Mouse (Mus musculus) heart, embryonic 12.5 days (tissue): ENCODE measurements at regions not wholly inside any gene's neighbourhood (a gene's known extent, or its start where the extent isn't known, plus 50 kb on each side); places are given as distances from the start of the nearest gene placed in this dataset.

Source experiments
- ATAC-seq: fragments of 200-750 bp; cut with Nextera tagmentation; 2 replicates; pipeline ENCODE4 v1.8.0; 2017; ENCODE audit warnings: moderate TSS enrichment, moderate library complexity; ENCODE audit not compliant: insufficient number of reproducible peaks, low FRiP score
- H3K27ac ChIP-seq: fragments of 300-500 bp; sonication (generic); 2 replicates; pipeline ENCODE4 v1.5.1; 2016; ENCODE audit warnings: mild to moderate bottlenecking, moderate library complexity; ENCODE audit not compliant: poor library complexity, severe bottlenecking
- H3K27me3 ChIP-seq: fragments of 300-500 bp; sonication (generic); replicated peaks from 2 replicates; pipeline ENCODE4 v1.6.1; 2016; ENCODE audit warnings: mild to moderate bottlenecking, moderate library complexity
- H3K36me3 ChIP-seq: fragments of 300-500 bp; sonication (generic); 2 replicates; pipeline ENCODE4 v1.6.1; 2016; ENCODE audit warnings: mild to moderate bottlenecking, moderate library complexity
- H3K4me1 ChIP-seq: fragments of 300-500 bp; sonication (generic); replicated peaks from 2 replicates; pipeline ENCODE4 v1.6.1; 2016; ENCODE audit warnings: mild to moderate bottlenecking
- H3K4me2 ChIP-seq: fragments of 300-500 bp; sonication (generic); 2 replicates; pipeline ENCODE4 v1.6.1; 2016; ENCODE audit warnings: mild to moderate bottlenecking, moderate library complexity
- H3K4me3 ChIP-seq: fragments of 300-500 bp; sonication (generic); 2 replicates; pipeline ENCODE4 v1.5.1; 2016; ENCODE audit warnings: mild to moderate bottlenecking
- H3K9ac ChIP-seq: fragments of 300-500 bp; sonication (generic); 2 replicates; pipeline ENCODE4 v1.6.1; 2016; ENCODE audit warnings: mild to moderate bottlenecking, moderate library complexity
- H3K9me3 ChIP-seq: fragments of 300-500 bp; sonication (generic); replicated peaks from 2 replicates; pipeline ENCODE4 v1.6.1; 2016; ENCODE audit warnings: mild to moderate bottlenecking, moderate library complexity
- WGBS: fragments of 180-500 bp; shearing (Covaris S2); methylation state at CpG from one replicate; pipeline ENCODE4 v1.1.7; 2016; 5-methylcytosine and 5-hydroxymethylcytosine counted together

GRCm38 (mm10) chr5:64599865-64600288 lies 203.3 kb upstream of the Klf3 start:
- peak overlapping the region; percentile 18 for H3K4me3 ChIP-seq
- H3K27me3 ChIP-seq: no peaks in the 10 kb centered on the region
- H3K27ac ChIP-seq: peak overlapping the region; percentile 81
- H3K9ac ChIP-seq: peak overlapping the region; percentile 9
- peak overlapping the region; percentile 56 for H3K4me2 ChIP-seq
- H3K9me3 ChIP-seq: no peaks in the 10 kb centered on the region
- ATAC-seq: peak; percentile 61
- WGBS: 11% methylated on average over 13 of the region's 13 CpGs
- no peaks in the 10 kb centered on the region for H3K36me3 ChIP-seq
- H3K4me1 ChIP-seq: peaks cover 37% of the 10 kb centered on the region

DNA sequence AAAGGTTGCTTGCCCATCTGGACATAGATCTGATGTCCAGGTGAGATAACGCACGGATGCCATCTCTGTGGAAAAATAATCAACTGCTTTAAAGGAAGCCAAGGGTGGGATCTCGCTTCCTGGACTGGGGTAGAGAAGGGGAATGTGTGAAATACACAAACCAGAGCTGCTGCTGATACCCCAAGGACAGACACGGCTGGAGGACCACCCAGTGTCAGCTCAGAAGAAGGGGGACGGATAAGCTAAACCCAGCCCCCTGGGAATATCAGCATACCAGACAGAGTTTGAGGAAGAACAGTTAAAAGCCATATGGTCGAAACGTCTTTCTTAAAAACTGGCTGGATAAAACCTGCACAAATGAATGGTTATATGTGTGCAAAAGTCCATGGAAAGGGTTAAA lies 202.8 kb upstream of the Klf3 start:
- H3K27ac ChIP-seq: peak overlapping the region; percentile 81
- WGBS: 12% methylated on average over 7 of the region's 7 CpGs
- H3K9ac ChIP-seq: no peak overlapping the region
- H3K9me3 ChIP-seq: no peaks in the 10 kb centered on the region
- H3K36me3 ChIP-seq: no peaks in the 10 kb centered on the region
- peak; percentile 63; the same call in 1 of the 2 replicates for ATAC-seq
- no peaks in the 10 kb centered on the region for H3K27me3 ChIP-seq
- peaks cover 37% of the 10 kb centered on the region for H3K4me1 ChIP-seq
- peak overlapping the region; percentile 56 for H3K4me2 ChIP-seq
- peak overlapping the region; percentile 18 for H3K4me3 ChIP-seq

GRCm38 (mm10) chr5:64600811-64601210 lies 202.4 kb upstream of the Klf3 start:
- Histone ChIP-seq H3K4me3 (no peak overlapping the region), H3K27ac (peak overlapping the region; percentile 81), H3K36me3 (no peaks in the 10 kb centered on the region), H3K27me3 (no peaks in the 10 kb centered on the region), H3K4me1 (peaks cover 37% of the 10 kb centered on the region), H3K9ac (no peak overlapping the region), H3K9me3 (no peaks in the 10 kb centered on the region), H3K4me2 (no peak overlapping the region)
- WGBS: 28% methylated on average over 2 of the region's 2 CpGs
- 0 out of 2 replicates have a peak, but pooled peaks have one; percentile 33 for ATAC-seq

DNA sequence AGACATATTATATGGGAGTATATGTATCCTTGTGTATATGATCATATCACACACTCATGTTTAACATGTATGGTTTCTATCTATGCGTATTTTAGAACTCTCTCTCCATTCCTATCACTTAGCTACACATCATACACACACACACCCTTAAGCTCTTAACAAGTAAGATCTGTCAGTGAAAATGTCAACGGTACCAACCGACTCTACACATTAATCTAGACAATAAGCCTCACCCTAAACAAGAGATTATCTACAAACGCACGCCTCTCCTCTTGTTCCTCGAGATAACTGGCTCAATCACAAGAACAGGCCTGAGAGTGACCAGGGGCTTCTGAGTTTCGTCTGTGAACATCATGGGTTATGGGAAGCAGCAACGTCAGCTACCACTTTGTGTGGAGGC lies 201.9 kb upstream of the Klf3 start:
- H3K9ac ChIP-seq: no peak overlapping the region
- no peak overlapping the region for H3K4me3 ChIP-seq
- peak overlapping the region; percentile 31; the same call in 1 of the 2 replicates for H3K27ac ChIP-seq
- H3K27me3 ChIP-seq: no peaks in the 10 kb centered on the region
- no peak for ATAC-seq
- no peaks in the 10 kb centered on the region for H3K36me3 ChIP-seq
- peaks cover 35% of the 10 kb centered on the region for H3K4me1 ChIP-seq
- WGBS: 16% methylated on average over 8 of the region's 8 CpGs
- H3K9me3 ChIP-seq: no peaks in the 10 kb centered on the region
- H3K4me2 ChIP-seq: no peak overlapping the region

- no peaks in the 10 kb centered on the region for H3K9me3 ChIP-seq
- no peak overlapping the region for H3K9ac ChIP-seq
- H3K27ac ChIP-seq: peak overlapping the region; percentile 31; the same call in 1 of the 2 replicates
- no peaks in the 10 kb centered on the region for H3K27me3 ChIP-seq
- WGBS: 66% methylated on average over 5 of the region's 5 CpGs
- peaks cover 33% of the 10 kb centered on the region for H3K4me1 ChIP-seq
- no peak overlapping the region for H3K4me2 ChIP-seq
- no peak overlapping the region for H3K4me3 ChIP-seq
- H3K36me3 ChIP-seq: no peaks in the 10 kb centered on the region
- ATAC-seq: no peak
Observed at GRCm38 (mm10) chr5:64601832-64602231, 201.4 kb upstream of the Klf3 start.

- Histone ChIP-seq H3K9me3 (no peaks in the 10 kb centered on the region), H3K9ac (no peak overlapping the region), H3K4me3 (no peak overlapping the region), H3K27me3 (no peaks in the 10 kb centered on the region), H3K4me1 (peaks cover 33% of the 10 kb centered on the region), H3K27ac (no peak overlapping the region), H3K36me3 (no peaks in the 10 kb centered on the region), H3K4me2 (no peak overlapping the region)
- 83% methylated on average over 8 of the region's 8 CpGs for WGBS
- ATAC-seq: no peak
Observed at GRCm38 (mm10) chr5:64602356-64602936, 200.7 kb upstream of the Klf3 start.

DNA sequence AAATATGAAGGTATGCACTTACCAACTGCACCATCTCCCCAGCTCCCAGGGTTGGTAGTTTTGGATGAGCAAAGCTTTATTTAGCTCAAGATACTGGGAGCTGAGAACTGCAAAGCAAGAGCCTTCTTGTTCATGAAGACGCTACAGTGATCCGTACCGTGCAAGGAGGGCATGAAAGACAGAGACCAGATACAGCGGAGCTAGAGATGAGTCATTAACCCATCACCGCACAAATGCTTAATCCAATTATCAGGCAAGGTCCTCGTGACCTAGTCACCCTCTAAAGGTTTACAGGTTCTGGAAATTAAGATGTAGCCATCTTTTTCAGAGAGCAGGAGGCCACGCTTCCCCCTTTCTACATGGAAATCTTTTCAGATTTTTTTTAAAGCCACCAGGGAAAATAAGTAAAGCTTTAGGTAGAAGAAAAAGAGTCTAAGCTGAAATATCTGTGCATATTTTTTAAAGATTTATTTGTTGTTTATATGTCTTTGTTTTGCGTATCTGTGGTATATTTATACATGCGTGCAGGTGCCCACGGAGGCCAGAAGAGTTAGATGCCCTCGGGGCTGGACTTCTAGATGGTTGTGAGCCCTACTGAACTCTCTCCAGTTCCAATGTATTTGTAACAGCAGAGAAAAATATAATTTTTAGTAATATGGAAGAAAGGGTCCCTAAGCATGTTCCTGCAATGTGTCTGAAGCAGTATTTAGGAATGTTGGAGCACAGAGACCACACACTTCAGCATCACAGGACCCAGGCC lies 200.0 kb upstream of the Klf3 start:
- Histone ChIP-seq H3K27me3 (no peaks in the 10 kb centered on the region), H3K27ac (no peak overlapping the region), H3K4me3 (no peak overlapping the region), H3K36me3 (no peaks in the 10 kb centered on the region), H3K9ac (no peak overlapping the region), H3K4me2 (no peak overlapping the region), H3K4me1 (peaks cover 33% of the 10 kb centered on the region), H3K9me3 (no peaks in the 10 kb centered on the region)
- no peak for ATAC-seq
- WGBS: 69% methylated on average over 11 of the region's 11 CpGs

DNA sequence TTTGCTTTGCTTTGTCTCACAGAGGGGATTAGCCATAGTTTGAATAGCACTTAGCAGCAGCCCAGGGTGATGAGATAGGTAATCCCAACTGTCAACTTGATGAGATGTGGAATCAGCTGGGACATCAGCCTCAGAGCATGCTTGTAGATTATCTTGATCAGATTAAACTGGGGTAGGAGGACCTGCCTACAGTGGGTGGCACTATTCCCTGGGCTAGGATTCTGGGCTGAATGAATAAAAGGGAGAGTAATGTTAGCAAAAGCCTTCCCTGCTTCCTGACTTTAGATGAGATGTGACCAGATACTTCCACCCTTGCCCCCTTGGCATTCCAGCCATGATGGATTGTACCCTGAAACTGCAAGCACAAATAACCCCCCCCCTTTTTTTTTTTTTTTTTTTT lies 198.0 kb upstream of the Klf3 start:
- no peaks in the 10 kb centered on the region; the same call in 1 of the 2 replicates for H3K9me3 ChIP-seq
- H3K27ac ChIP-seq: no peak overlapping the region
- no peak overlapping the region for H3K4me2 ChIP-seq
- no peaks in the 10 kb centered on the region for H3K27me3 ChIP-seq
- peaks cover 32% of the 10 kb centered on the region for H3K4me1 ChIP-seq
- H3K4me3 ChIP-seq: no peak overlapping the region
- H3K9ac ChIP-seq: no peak overlapping the region
- no peak for ATAC-seq
- H3K36me3 ChIP-seq: no peaks in the 10 kb centered on the region

GRCm38 (mm10) chr5:64605991-64606390 lies 197.2 kb upstream of the Klf3 start:
- 68% methylated on average over 5 of the region's 5 CpGs for WGBS
- Histone ChIP-seq H3K4me3 (no peak overlapping the region), H3K36me3 (no peaks in the 10 kb centered on the region)

DNA sequence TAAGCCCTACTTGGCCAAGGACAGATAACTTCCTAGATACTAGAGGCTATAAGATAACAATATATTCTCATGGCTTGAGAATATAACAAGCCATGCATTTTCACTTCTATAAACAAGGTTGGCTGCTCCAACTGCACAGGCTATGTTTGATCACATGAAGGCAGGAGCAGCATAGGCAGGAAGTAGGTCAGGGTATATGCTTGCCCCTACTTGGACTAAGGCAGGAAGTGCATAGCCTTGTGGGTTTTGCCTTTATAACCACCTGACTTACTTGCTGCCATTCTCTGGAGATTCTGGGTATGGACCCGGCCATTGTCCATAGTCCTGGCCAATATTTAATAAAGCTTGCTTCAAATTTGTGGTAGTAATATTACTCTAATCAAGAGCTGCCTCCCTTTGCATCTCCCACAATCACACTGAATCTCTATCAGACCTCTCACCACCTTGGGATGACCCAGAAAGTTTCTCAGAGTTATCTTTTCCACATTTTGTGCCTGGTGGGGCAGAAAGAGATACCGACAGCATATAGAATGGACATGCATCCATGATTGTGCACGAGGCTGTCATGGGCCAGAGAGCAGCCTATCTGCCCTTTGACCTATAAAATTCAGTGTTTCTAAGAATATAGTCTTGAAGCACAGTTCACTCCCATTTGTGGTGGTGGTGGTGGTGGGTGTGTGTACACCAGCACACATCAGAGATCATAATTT lies 193.7 kb upstream of the Klf3 start:
- Histone ChIP-seq H3K27me3 (no peaks in the 10 kb centered on the region), H3K4me1 (peaks cover 18% of the 10 kb centered on the region), H3K9ac (0 out of 2 replicates have a peak overlapping the region, but pooled peaks have one; percentile 42), H3K9me3 (no peaks in the 10 kb centered on the region; the same call in 1 of the 2 replicates), H3K4me3 (no peak overlapping the region), H3K36me3 (no peaks in the 10 kb centered on the region), H3K4me2 (peak overlapping the region; percentile 40; the same call in 1 of the 2 replicates), H3K27ac (peak overlapping the region; percentile 80)
- 74% methylated on average over 3 of the region's 3 CpGs for WGBS
- ATAC-seq: no peak

More at GRCm38 (mm10) chr5:64605991-64606390, 197.2 kb upstream of the Klf3 start:
- Histone ChIP-seq H3K27ac (no peak overlapping the region), H3K27me3 (no peaks in the 10 kb centered on the region), H3K4me2 (no peak overlapping the region), H3K9me3 (no peaks in the 10 kb centered on the region; the same call in 1 of the 2 replicates), H3K4me1 (peaks cover 31% of the 10 kb centered on the region), H3K9ac (no peak overlapping the region)
- ATAC-seq: no peak

DNA sequence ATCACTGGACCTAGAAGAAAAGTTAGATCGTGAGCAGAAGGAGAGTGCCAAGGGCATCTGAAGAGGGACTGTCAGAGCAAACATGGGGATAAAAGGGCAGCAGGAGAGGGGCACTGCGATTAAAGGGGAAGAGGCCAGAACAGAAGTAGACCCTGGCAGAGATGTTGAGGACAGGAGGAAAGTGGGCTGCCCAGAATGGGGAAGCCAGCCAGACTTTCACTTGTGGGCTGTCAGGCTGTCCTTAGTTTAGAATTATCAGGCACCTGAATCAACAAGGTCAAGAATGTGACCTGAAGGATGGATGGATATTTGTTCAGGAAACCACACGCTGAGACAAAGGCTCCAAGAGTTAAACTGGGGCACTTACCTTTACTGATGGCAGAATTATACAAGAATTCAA lies 193.0 kb upstream of the Klf3 start:
- 15% methylated on average over 3 of the region's 3 CpGs for WGBS
- Histone ChIP-seq H3K27me3 (no peaks in the 10 kb centered on the region), H3K9me3 (no peaks in the 10 kb centered on the region; the same call in 1 of the 2 replicates), H3K9ac (0 out of 2 replicates have a peak overlapping the region, but pooled peaks have one; percentile 42), H3K4me2 (peak overlapping the region; percentile 40), H3K36me3 (no peaks in the 10 kb centered on the region), H3K4me3 (no peak overlapping the region), H3K27ac (peak overlapping the region; percentile 80), H3K4me1 (peaks cover 18% of the 10 kb centered on the region)
- no peak for ATAC-seq
